Mouse (Mus musculus) liver, embryonic 11.5 days (tissue): Measurements from ENCODE around the gene Hspb2. TPM values are rescaled to one million over a fixed set of nuclear protein-coding genes. Genes with fewer than 3 reads are reported as not detected.

Experiments
- ATAC-seq: fragments of 200-750 bp; cut with Nextera tagmentation; replicated peaks from 2 replicates; pipeline ENCODE4 v1.8.0; 2017; ENCODE audit warnings: moderate number of reproducible peaks, mild to moderate bottlenecking, moderate TSS enrichment, moderate library complexity; ENCODE audit not compliant: low FRiP score
- DNase-seq: peaks from one replicate; pipeline ENCODE4 v3.0.0-alpha.2; 2017; ENCODE audit warnings: low spot score
- H3K27ac ChIP-seq: fragments of 300-500 bp; sonication (generic); 2 replicates; pipeline ENCODE4 v1.5.1; 2014; ENCODE audit warnings: mild to moderate bottlenecking, low read depth, low read length, control low read depth
- H3K27me3 ChIP-seq: fragments of 300-500 bp; sonication (generic); replicated peaks from 2 replicates; pipeline ENCODE4 v1.6.1; 2014; ENCODE audit warnings: low read length, mixed read lengths; ENCODE audit not compliant: control insufficient read depth, insufficient read depth
- H3K36me3 ChIP-seq: fragments of 300-500 bp; sonication (generic); 2 replicates; pipeline ENCODE4 v1.6.1; 2014; ENCODE audit warnings: mild to moderate bottlenecking, low read length, moderate library complexity, mixed read lengths; ENCODE audit not compliant: control insufficient read depth, insufficient read depth
- H3K4me1 ChIP-seq: fragments of 300-500 bp; sonication (generic); replicated peaks from 2 replicates; pipeline ENCODE4 v1.6.1; 2014; ENCODE audit warnings: low read length, mixed read lengths; ENCODE audit not compliant: control insufficient read depth, insufficient read depth
- H3K4me2 ChIP-seq: fragments of 300-500 bp; sonication (generic); 2 replicates; pipeline ENCODE4 v1.6.1; 2014; ENCODE audit warnings: mild to moderate bottlenecking, control low read depth, moderate library complexity
- H3K4me3 ChIP-seq: fragments of 300-500 bp; sonication (generic); 2 replicates; pipeline ENCODE4 v1.5.1; 2014; ENCODE audit warnings: low read depth, low read length, control low read depth
- H3K9ac ChIP-seq: fragments of 300-500 bp; sonication (generic); 2 replicates; pipeline ENCODE4 v1.6.1; 2014; ENCODE audit warnings: low read depth, low read length, control low read depth
- H3K9me3 ChIP-seq: fragments of 300-500 bp; sonication (generic); 2 replicates; pipeline ENCODE4 v1.6.1; 2016; ENCODE audit warnings: low read length, inconsistent platforms, mixed read lengths; ENCODE audit not compliant: control insufficient read depth
- WGBS: fragments of 180-500 bp; shearing (Covaris S2); extraction: QIAGEN DNeasy Blood & Tissue Kit; methylation state at CpG from one replicate; pipeline ENCODE4 v1.1.7; 2014; 5-methylcytosine and 5-hydroxymethylcytosine counted together
- polyA plus RNA-seq: library from polyadenylated mRNA; unstranded; fragments of >200 nt; fragmentation: Nextera tagmentation; extraction: Ambion mirVana; gene quantifications from 2 replicates; pipeline ENCODE4 v1.2.1, GENCODE M21; 2014

The Hspb2 gene
- polyA plus RNA-seq, 1 experiment from 2014 or later: 2.3 TPM

- Histone ChIP-seq H3K4me1 (0 out of 2 replicates have a peak, but pooled peaks cover 2% of the 10 kb centered on the region), H3K9ac (no peak overlapping the region), H3K36me3 (no peaks in the 10 kb centered on the region), H3K4me3 (no peak overlapping the region), H3K9me3 (no peaks in the 10 kb centered on the region), H3K27me3 (peaks cover 5% of the 10 kb centered on the region; the same call in 1 of the 2 replicates), H3K27ac (no peak overlapping the region), H3K4me2 (no peak overlapping the region)
- 61% methylated on average over 5 of the region's 5 CpGs for WGBS
- no peak for DNase-seq
- ATAC-seq: no peak
Measured at GRCm38 (mm10) chr9:50756711-50757110, 4.6 kb upstream of the Hspb2 start.

DNA sequence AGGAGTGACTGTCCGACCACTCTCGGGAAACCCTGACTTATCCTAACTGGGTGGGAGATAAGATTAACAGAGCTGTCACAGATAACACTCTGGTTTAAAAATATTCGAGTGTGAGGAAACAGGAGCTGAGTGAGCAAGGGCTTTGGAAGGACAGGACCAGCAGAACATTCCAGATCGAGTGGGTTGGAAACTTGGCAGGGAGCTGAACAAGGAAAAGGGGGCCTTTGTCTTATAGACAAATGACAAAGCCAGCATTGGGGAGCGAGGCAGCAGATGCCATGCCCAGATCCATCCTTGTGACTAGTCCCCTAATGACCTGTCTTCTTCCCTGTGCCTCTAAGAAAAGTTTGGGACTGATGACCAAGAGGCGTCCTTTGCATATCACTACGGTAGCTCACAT, 1.8 kb upstream of the Hspb2 start:
- no peak overlapping the region for H3K9ac ChIP-seq
- peaks cover 9% of the 10 kb centered on the region; the same call in 1 of the 2 replicates for H3K27me3 ChIP-seq
- H3K36me3 ChIP-seq: no peaks in the 10 kb centered on the region
- H3K4me1 ChIP-seq: 0 out of 2 replicates have a peak, but pooled peaks cover 2% of the 10 kb centered on the region
- H3K27ac ChIP-seq: no peak overlapping the region
- ATAC-seq: no peak
- no peak overlapping the region for H3K4me2 ChIP-seq
- H3K9me3 ChIP-seq: no peaks in the 10 kb centered on the region
- no peak for DNase-seq
- WGBS: 40% methylated on average over 7 of the region's 7 CpGs
- H3K4me3 ChIP-seq: no peak overlapping the region

DNA sequence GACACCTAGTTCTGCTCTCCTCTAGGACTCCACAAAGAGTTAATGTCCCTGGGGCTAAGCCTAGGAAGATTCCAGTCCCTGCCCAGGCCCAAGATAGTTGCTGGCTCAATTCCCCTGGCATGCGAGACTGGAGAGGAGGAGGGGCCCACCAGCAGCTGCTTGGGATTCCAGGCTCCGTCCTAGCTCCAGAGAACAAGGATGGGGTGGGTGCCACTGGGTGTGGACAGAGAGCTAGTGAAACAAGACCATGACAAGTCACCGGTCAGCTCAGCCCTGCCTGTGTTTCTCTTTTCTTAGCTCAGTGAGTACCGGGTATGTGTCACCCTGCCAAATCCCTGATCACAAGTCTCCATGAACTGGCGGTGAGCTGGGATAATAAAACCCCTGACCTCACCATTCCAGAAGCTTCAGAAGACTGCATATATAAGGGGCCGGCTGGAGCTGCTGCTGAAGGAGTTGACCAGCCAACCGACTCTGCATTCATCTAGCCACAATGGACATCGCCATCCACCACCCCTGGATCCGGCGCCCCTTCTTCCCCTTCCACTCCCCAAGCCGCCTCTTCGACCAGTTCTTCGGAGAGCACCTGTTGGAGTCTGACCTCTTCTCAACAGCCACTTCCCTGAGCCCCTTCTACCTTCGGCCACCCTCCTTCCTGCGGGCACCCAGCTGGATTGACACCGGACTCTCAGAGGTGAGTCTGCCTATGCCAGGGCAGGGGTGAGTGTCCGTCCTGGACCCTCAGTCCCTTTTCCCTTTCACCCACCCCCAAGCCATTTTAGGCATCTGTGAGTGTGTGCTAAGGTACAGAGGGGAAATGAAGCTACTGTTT, 846 bp upstream of the Hspb2 start:
- ATAC-seq (no peak), DNase-seq (peak; percentile 30)
- Histone ChIP-seq H3K27ac (no peak overlapping the region), H3K9ac (no peak overlapping the region), H3K4me1 (0 out of 2 replicates have a peak, but pooled peaks cover 2% of the 10 kb centered on the region), H3K36me3 (no peaks in the 10 kb centered on the region), H3K4me2 (no peak overlapping the region; the same call in 1 of the 2 replicates), H3K27me3 (peaks cover 9% of the 10 kb centered on the region; the same call in 1 of the 2 replicates), H3K4me3 (no peak overlapping the region), H3K9me3 (no peaks in the 10 kb centered on the region)
- WGBS: 72% methylated on average over 17 of the region's 17 CpGs

- H3K4me2 ChIP-seq: no peak within 1 kb of the TSS
- no peaks in the 10 kb centered on the region for H3K9me3 ChIP-seq
- 0 out of 2 replicates have a peak, but pooled peaks cover 2% of the 10 kb centered on the region for H3K4me1 ChIP-seq
- peaks cover 9% of the 10 kb centered on the region; the same call in 1 of the 2 replicates for H3K27me3 ChIP-seq
- ATAC-seq (no peak), DNase-seq (peak; percentile 29)
- no peak within 1 kb of the TSS for H3K4me3 ChIP-seq
- no peaks in the 10 kb centered on the region for H3K36me3 ChIP-seq
- no peak within 1 kb of the TSS for H3K27ac ChIP-seq
- WGBS: 60% methylated on average over 22 of the region's 22 CpGs
- H3K9ac ChIP-seq: no peak within 1 kb of the TSS
Measured at GRCm38 (mm10) chr9:50751323-50751722, 831 bp downstream of the Hspb2 start, which contains the start of gene Cryab. TSS of gene Cryab (plus strand) at chr9:50751325.

DNA sequence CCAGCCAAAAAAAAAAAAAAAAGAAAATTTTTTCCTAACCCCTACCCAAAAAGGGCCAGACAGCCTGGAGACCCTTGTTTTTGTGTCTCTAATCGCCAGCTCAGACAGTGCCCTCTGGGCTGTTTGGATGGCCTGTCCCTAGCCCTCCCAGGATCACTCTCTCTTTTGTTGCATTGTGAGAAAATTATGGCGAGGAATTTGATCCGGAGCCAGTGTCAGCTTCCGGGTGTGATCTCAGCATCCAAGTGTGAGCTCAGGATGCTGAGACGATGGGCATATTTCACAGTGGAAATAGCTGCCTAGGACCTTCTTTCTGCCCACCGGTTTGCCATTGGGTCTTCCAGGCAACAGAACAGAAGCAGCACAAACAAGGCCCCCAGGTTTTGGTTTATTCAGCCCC, 1.4 kb downstream of the Hspb2 start:
- Histone ChIP-seq H3K9me3 (no peaks in the 10 kb centered on the region), H3K4me3 (no peak overlapping the region), H3K27ac (no peak overlapping the region), H3K9ac (no peak overlapping the region), H3K27me3 (peaks cover 9% of the 10 kb centered on the region; the same call in 1 of the 2 replicates), H3K4me2 (no peak overlapping the region), H3K36me3 (no peaks in the 10 kb centered on the region), H3K4me1 (0 out of 2 replicates have a peak, but pooled peaks cover 2% of the 10 kb centered on the region)
- ATAC-seq (no peak), DNase-seq (no peak)
- WGBS: 84% methylated on average over 6 of the region's 6 CpGs

GRCm38 (mm10) chr9:50746214-50746677, 5.9 kb downstream of the Hspb2 start, which contains the start of gene 2310030G06Rik:
TSS of gene 2310030G06Rik (minus strand) at chr9:50746536.
- H3K36me3 ChIP-seq: no peaks in the 10 kb centered on the region
- no peaks in the 10 kb centered on the region for H3K4me1 ChIP-seq
- peak within 1 kb of the TSS; percentile 44 for H3K4me3 ChIP-seq
- 7% methylated on average over 19 of the region's 19 CpGs for WGBS
- H3K27ac ChIP-seq: no peak within 1 kb of the TSS
- no peaks in the 10 kb centered on the region for H3K9me3 ChIP-seq
- no peaks in the 10 kb centered on the region for H3K27me3 ChIP-seq
- no peak; the same call in 1 of the 2 replicates for ATAC-seq
- H3K4me2 ChIP-seq: peak within 1 kb of the TSS; percentile 62
- H3K9ac ChIP-seq: peak within 1 kb of the TSS; percentile 50
- peak; percentile 55 for DNase-seq

DNA sequence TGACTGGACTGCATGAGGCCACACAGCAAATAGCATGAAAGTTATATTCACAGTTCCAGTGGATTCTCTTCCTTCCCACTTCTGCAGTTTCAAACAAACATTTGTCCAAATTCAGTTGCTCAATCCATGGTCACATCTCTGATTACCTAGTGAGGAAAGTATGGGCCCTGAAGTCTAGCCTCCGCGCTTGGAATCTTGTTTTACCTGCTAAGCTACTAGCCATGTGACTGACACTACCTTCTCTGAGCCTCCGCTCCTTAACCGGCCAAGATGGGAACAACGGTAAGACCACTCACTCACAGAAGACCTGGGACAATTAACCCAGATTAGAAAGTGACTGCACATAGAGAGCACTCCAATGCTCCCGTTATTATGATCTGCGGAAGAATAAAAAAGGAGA, 6.3 kb downstream of the Hspb2 start:
- H3K4me3 ChIP-seq: peak overlapping the region; percentile 44
- H3K4me2 ChIP-seq: peak overlapping the region; percentile 62
- ATAC-seq: no peak
- WGBS: 24% methylated on average over 7 of the region's 7 CpGs
- no peaks in the 10 kb centered on the region for H3K36me3 ChIP-seq
- H3K9ac ChIP-seq: peak overlapping the region; percentile 50
- H3K27me3 ChIP-seq: no peaks in the 10 kb centered on the region
- no peak overlapping the region for H3K27ac ChIP-seq
- H3K4me1 ChIP-seq: no peaks in the 10 kb centered on the region
- no peak for DNase-seq
- H3K9me3 ChIP-seq: no peaks in the 10 kb centered on the region

- H3K27me3 ChIP-seq: no peaks in the 10 kb centered on the region
- DNase-seq: no peak
Measured at GRCm38 (mm10) chr9:50742744-50743143, 9.4 kb downstream of the Hspb2 start.

More at GRCm38 (mm10) chr9:50742744-50743143, 9.4 kb downstream of the Hspb2 start:
- Histone ChIP-seq H3K4me2 (no peak overlapping the region), H3K36me3 (no peaks in the 10 kb centered on the region), H3K27ac (no peak overlapping the region), H3K9me3 (no peaks in the 10 kb centered on the region), H3K4me3 (no peak overlapping the region), H3K9ac (no peak overlapping the region), H3K4me1 (peaks cover 5% of the 10 kb centered on the region)
- no peak for ATAC-seq
- 68% methylated on average over 2 of the region's 2 CpGs for WGBS
